Mouse (Mus musculus) activated CD4-positive, CD25-positive, alpha-beta regulatory T cell, adult 4 months (primary cell): Measurements from ENCODE around the gene Lypd3. TPM values are rescaled to one million over a fixed set of nuclear protein-coding genes. Genes with fewer than 3 reads are reported as not detected.
"Not testable (repeated sequence)": the region's sequence is repeated elsewhere in the genome, so short reads cannot be mapped to it uniquely, and the experiment has no call there.

Experiments
- ATAC-seq: one replicate; pipeline ENCODE4 v1.8.0; 2017
- polyA plus RNA-seq, 2 experiments: library from polyadenylated mRNA; unstranded; fragments of 100-300 nt; shearing (Covaris generic); gene quantifications; one replicate each; pipeline ENCODE4 v1.2.1; 2017

Gene Lypd3
- polyA plus RNA-seq, 2 experiments from 2014 or later: not detected

- ATAC-seq: no peak
These were observed 28.6 kb downstream of the Lypd3 start for GRCm38 (mm10) chr7:24664959-24665358.

GRCm38 (mm10) chr7:24671944-24672439, 35.6 kb downstream of the Lypd3 start:
- ATAC-seq: no peak

GRCm38 (mm10) chr7:24676575-24676974, 40.2 kb downstream of the Lypd3 start, which contains the start of gene Tex101:
Gene Tex101 (minus strand): TSS chr7:24676675.
- ATAC-seq: no peak

- ATAC-seq: not testable (repeated sequence)
These were observed 47.8 kb downstream of the Lypd3 start for GRCm38 (mm10) chr7:24684121-24684520.

GRCm38 (mm10) chr7:24687519-24687918, 51.2 kb downstream of the Lypd3 start:
- ATAC-seq: not testable (repeated sequence)

Other genes starting within 250 kb of the Lypd3 start
- 10 to 100 TPM; 24.1 to 31.0 TPM for gene Smg9, start 236.9 kb upstream of the Lypd3 start, polyA plus RNA-seq
- not detected for gene Irgc1, start 184.3 kb upstream of the Lypd3 start, polyA plus RNA-seq
- gene Plaur, start 174.1 kb upstream of the Lypd3 start, polyA plus RNA-seq: 1 to 10 TPM; 1.1 to 1.5 TPM
- gene Cadm4, start 154.5 kb upstream of the Lypd3 start, polyA plus RNA-seq: not detected
- not detected for gene Zfp428, start 129.5 kb upstream of the Lypd3 start, polyA plus RNA-seq
- gene AC161166.1, start 124.1 kb upstream of the Lypd3 start, polyA plus RNA-seq: under 1 TPM in 1 of 2 experiments, not detected in 1; 0.17 TPM
- 1 to 10 TPM; 1.5 to 1.8 TPM for gene Irgq, start 105.9 kb upstream of the Lypd3 start, polyA plus RNA-seq
- not detected for gene Pinlyp, start 90.4 kb upstream of the Lypd3 start, polyA plus RNA-seq
- gene Xrcc1, start 90.3 kb upstream of the Lypd3 start, polyA plus RNA-seq: 10 to 100 TPM; 19.9 to 30.3 TPM
- gene Ethe1, start 49.0 kb upstream of the Lypd3 start, polyA plus RNA-seq: 10 to 100 TPM; 19.0 to 21.6 TPM
- gene Zfp575, start 48.9 kb upstream of the Lypd3 start, polyA plus RNA-seq: under 1 TPM in 1 of 2 experiments, not detected in 1; 0.12 TPM
- gene Phldb3, start 25.8 kb upstream of the Lypd3 start, polyA plus RNA-seq: under 1 TPM; 0.25 to 0.73 TPM
- not detected for gene Tex101, start 40.1 kb downstream of the Lypd3 start, polyA plus RNA-seq
- gene BC049730, start 72.7 kb downstream of the Lypd3 start, polyA plus RNA-seq: not detected
- not detected for gene Gm4763, start 90.4 kb downstream of the Lypd3 start, polyA plus RNA-seq
- under 1 TPM; 0.28 TPM for gene Cd177, start 123.8 kb downstream of the Lypd3 start, polyA plus RNA-seq
- not detected for gene Ceacam10, start 140.7 kb downstream of the Lypd3 start, polyA plus RNA-seq
- gene Gm9844, start 225.7 kb downstream of the Lypd3 start, polyA plus RNA-seq: 10 to 100 TPM; 17.0 to 65.7 TPM
- not detected for gene Lypd4, start 233.4 kb downstream of the Lypd3 start, polyA plus RNA-seq
- not detected for gene Dmrtc2, start 233.5 kb downstream of the Lypd3 start, polyA plus RNA-seq
- gene Rps19, start 247.8 kb downstream of the Lypd3 start, polyA plus RNA-seq: over 10,000 TPM; 11,194 to 11,919 TPM